Mouse (Mus musculus): ENCODE results near the gene Fhit. TPM values are rescaled to one million over a fixed set of nuclear protein-coding genes. Genes with fewer than 3 reads are reported as not detected.

The Fhit gene
- polyA plus RNA-seq, 1 experiment from 2014 or later, result 7.1 TPM

Other genes with a start within 250 kb of the Fhit start
- gene Gm3839, start 194.7 kb upstream of the Fhit start, polyA plus RNA-seq (2015; fragmentation: Nextera tagmentation; extraction: Ambion mirVana), result 1.2 and 1.5 TPM in 2 replicates